Mouse (Mus musculus) cerebellum, adult (tissue): ENCODE data around the gene Vav3.
"Not testable (repeated sequence)": the region's sequence is repeated elsewhere in the genome, so short reads cannot be mapped to it uniquely, and the experiment has no call there.

Source experiments
- ATAC-seq: cut with Nextera tagmentation; 2 replicates; pipeline ENCODE4 v1.9.2; 2017; ENCODE audit warnings: mild to moderate bottlenecking, moderate library complexity, mixed read lengths; ENCODE audit not compliant: insufficient number of reproducible peaks, low FRiP score, low TSS enrichment

Vav3 gene

GRCm38 (mm10) chr3:109431285-109431684 lies 90.8 kb downstream of the Vav3 start:
- no peak for ATAC-seq

DNA sequence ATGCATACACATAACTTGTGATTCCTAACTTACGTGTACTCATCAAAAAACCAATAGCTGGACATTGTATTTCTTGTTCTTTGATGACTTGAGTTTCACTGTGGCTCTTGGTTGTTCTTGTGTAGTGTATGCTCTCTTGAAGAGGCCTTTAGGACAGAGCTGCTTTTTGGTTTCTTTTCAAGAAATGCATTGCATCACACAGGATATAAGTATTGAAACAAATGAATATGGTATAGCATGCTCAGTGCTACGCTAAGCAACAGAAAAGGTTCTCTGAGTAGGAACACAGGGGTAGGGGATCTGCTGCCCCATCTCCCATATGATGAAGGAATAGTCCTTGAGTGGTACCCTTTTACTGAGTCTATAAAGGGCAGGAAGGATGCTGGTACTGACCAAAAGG lies 98.1 kb downstream of the Vav3 start:
- no peak for ATAC-seq

DNA sequence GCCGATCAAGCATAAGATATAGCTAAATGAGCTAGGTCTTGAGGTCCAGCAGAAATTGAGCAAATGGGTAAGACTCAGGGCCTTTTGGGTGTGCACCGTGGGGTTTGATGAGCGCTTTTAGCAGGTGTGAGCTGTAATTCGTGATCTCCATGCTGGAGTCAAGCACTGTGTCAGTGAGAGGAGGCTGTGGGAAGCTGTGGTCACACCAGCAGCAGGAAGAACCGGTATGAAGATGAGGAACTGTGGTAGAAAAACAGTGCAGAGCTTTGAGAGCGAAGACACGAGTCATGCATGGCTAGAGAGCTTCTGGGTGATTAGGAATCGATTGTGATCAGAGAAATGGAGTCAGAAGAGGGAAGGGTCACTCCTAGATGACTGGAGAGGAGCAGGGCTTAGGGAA lies 98.8 kb downstream of the Vav3 start:
- no peak for ATAC-seq

DNA sequence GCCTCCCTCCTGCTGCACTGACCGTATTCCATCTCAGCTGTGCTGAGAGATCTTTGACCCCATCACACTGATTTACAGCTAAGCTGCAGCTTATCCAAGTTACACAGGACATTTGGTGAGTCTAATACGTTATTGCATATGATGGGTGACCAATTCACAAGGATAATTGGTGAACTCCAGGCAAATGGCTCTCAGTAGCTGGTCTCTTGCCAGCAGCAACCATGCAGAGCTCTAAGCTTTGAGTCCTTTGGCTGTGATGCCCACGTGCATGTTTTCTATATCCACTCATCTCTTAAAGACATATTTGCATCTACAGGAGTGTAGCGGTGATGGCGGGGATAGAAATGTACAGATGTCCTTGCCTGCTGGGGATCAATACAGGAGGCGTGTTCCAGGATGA lies 99.5 kb downstream of the Vav3 start:
- no peak for ATAC-seq

- ATAC-seq: no peak
Observed at GRCm38 (mm10) chr3:109444077-109444476, 103.6 kb downstream of the Vav3 start.

DNA sequence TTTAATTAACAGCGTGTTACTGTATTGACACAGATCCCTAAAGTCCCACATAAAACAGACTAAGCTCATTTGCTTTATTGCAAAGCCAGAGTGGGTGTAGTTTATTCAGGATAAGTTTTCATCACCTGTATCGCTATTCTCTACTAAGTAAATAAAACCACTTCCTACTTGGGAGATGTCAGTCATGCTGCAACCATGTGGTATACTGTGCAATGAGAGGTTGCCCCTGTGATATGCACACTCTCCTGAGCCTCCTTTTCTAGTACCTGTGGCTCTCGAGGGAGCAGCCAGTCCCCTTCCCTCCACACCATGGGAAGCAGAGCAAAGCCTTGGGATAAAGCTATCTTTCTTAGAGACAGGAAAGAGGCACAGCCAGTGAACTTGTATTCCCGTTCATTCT lies 106.5 kb downstream of the Vav3 start:
- ATAC-seq: no peak

- ATAC-seq: not testable (repeated sequence)
Observed at GRCm38 (mm10) chr3:109448249-109448648, 107.8 kb downstream of the Vav3 start.

- no peak for ATAC-seq
Observed at GRCm38 (mm10) chr3:109451966-109452365, 111.5 kb downstream of the Vav3 start.

DNA sequence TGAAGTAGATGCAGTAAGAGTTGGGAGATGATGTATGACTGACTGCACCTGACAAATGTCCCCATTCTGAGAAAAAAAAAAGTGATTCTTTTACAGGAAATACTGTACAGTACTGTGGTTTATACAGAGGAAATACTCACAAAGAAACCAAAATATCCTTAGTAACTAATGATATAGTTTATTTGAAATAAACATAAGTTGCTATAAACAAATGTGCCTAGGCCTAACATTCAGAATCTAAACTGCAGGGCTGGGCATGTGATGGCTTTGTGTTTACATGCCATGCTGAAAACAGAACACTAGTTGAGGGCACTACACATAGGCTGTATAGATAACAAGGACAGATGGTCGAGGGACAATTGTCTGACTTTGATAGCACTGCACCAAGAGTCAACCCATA lies 114.2 kb downstream of the Vav3 start:
- no peak for ATAC-seq

DNA sequence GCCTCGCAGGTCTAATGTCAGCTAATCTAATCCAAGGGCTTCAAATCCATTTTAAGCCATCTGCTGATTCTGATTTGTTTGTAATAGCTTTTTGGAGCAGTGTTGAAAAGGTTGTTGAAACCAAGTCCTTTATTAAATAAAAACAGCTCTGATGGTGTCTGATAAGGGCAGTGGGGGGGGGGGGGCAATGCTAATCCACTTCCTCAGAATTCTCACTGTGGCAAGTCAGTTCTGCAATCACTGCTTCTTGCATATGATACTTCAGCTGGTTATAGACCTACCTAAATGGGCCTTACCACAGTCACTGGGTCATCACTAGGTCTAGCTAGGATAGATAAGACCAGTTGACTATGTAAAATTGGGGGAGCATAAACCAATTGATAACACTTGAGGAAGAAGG lies 115.9 kb downstream of the Vav3 start:
- ATAC-seq: no peak

DNA sequence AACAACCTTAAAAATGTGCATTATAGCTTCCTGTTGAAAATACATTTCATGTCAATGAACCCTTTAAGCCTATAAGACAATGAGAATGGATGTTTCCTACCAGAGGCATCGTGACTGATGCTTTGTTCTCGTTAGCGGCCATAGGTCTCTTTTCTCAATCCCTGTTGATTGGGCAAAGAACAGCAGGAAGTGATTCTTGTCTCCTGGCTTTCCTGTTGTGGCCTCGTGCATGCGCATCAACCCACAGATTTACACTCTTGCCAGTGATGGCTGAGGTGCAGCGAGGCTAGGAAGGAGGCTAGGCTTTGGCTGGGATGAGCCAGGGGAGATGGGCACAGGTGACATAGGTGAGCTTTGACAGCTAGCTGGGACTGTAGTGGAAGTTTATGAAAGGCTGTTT lies 123.2 kb downstream of the Vav3 start:
- no peak for ATAC-seq

DNA sequence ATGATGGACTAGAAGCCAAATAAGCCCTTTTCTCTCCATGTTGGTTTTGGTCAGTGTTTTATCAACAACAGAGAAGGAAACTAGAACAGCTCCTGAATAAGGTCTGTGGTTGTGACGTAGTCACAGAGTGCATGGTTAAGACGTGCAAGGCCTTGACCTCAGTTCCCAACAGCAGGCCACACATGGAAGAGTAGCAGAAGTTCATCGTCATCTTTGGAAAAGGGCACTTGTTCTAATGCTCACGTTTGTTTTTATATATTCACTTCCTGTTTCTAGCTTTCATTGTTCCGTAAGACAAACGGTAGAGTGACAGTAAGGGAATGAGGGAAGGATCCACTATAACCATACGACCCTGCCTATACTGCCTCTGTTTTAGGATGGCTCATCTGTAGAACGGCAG lies 124.1 kb downstream of the Vav3 start:
- no peak for ATAC-seq

DNA sequence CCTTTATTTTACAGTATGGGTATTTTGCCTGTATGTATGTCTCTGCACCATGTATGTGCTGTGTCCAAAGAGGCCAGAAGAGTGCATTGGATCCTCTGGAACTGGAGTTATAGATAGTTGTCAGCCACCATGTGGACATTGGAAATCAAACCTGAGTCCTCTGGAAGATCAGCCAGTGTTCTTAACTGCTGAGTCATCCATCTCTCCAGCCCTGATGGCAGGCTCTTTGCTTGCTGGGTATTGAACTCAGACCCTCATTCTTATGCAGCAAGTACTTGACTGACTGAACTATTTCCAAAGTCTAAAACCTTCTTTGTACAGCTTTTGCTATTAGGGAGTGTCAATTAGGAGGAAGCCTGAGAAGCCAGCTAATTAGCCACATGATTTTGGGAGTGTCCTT lies 126.1 kb downstream of the Vav3 start:
- ATAC-seq: no peak

- ATAC-seq: no peak
Observed at GRCm38 (mm10) chr3:109467288-109467687, 126.8 kb downstream of the Vav3 start.

DNA sequence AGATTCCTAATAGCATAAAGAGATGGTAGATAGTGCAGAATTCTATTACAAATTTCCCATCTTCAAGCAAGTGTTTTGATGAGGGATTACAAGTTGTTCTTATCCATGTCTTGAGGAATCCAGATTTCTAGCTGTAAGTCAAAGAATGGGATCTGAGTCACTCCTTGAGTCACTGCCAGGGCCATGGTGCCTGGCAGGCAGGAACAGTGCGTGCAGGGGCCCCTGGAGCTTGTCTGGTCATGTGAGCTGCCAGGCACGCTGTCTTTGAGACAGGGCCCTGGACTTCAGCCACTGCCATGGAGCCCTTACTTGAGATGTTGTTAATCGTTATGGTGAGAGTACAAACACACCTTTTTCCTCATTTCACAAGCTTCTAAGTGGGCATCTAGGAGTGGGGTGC lies 129.0 kb downstream of the Vav3 start:
- no peak for ATAC-seq

DNA sequence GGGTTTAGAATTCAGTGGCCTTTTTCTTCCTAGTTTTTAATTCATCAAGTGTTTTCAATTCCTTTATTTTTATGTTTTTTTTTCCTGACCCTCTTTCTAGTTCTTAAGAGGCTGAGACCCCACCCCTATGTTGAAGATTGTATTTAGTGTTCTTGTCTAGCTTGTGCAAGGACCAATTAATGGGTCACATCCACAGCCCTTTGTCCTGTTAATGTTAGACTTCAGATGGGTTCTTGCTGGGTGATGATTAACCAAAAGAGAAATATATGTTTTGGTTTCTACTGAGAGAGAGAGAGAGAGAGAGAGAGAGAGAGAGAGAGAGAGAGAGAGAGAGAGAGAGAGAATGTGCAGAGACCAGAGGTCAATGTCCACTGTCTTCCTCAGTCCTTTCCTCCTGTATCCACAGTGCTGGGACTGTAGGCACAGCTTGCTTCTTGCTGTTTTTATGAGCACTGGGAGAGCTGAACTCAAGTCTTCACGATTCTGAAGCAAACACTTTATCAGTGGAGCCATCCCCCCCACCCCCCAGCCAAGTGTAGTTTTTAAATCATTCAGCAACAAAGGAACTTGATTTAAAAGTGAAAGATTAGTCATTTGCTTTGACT lies 130.3 kb downstream of the Vav3 start:
- no peak for ATAC-seq

- ATAC-seq: no peak
Observed at GRCm38 (mm10) chr3:109476521-109476920, 136.1 kb downstream of the Vav3 start.

GRCm38 (mm10) chr3:109478297-109478696 lies 137.8 kb downstream of the Vav3 start:
- no peak for ATAC-seq

DNA sequence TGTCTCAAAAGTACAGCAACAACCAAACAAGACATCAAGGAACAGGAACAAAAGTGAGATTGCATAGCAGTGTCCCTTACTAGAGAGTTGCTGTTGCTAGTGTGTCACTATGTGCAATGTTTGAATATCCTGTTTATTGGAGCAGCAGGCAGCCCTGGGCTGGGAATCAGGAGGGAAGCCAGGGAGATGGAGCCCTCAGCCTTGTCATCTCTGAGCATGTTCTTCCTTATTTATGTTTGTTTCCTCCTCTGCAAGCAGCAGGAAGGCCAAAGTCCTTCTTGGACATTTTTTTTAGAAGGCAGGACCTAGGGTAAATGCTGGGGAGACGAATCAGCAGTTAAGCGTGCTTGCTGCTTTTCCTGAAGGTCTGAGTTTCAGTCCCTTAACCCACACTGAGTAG lies 140.2 kb downstream of the Vav3 start:
- no peak for ATAC-seq

DNA sequence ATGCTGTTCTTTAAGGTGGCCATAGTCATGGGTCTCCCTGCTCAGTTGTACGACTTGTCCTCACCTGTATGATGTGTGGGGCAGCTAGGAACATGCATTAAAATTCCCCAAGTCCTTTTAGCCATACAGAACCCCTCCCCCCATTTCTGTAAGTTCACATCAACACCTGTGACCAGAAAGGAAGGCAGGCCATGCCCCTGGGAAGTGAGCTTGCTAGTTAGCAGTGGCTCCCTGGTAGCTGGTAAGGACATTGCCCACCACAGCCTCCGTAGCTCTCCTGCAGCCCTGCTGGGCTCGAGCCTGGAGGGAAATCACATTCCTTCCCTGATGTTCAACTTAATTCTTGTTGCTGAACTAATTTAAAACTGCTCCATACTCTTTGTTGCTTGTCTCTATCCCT lies 146.3 kb downstream of the Vav3 start:
- ATAC-seq: no peak

GRCm38 (mm10) chr3:109487823-109488222 lies 147.4 kb downstream of the Vav3 start:
- ATAC-seq: no peak

- ATAC-seq: no peak
Observed at GRCm38 (mm10) chr3:109488750-109489171, 148.3 kb downstream of the Vav3 start.
